Mouse (Mus musculus) heart, postnatal 0 days (tissue): ENCODE results near the gene Rab5if.

Experiments
- CTCF ChIP-seq: IDR thresholded peaks from 2 replicates; pipeline ENCODE4 v1.5.1; 2016; ENCODE audit warnings: antibody characterized with exemption, control low read depth, low read depth
- EP300 ChIP-seq: IDR thresholded peaks from 2 replicates; pipeline ENCODE4 v1.6.1; 2016; ENCODE audit warnings: antibody characterized with exemption, low read depth

DNA sequence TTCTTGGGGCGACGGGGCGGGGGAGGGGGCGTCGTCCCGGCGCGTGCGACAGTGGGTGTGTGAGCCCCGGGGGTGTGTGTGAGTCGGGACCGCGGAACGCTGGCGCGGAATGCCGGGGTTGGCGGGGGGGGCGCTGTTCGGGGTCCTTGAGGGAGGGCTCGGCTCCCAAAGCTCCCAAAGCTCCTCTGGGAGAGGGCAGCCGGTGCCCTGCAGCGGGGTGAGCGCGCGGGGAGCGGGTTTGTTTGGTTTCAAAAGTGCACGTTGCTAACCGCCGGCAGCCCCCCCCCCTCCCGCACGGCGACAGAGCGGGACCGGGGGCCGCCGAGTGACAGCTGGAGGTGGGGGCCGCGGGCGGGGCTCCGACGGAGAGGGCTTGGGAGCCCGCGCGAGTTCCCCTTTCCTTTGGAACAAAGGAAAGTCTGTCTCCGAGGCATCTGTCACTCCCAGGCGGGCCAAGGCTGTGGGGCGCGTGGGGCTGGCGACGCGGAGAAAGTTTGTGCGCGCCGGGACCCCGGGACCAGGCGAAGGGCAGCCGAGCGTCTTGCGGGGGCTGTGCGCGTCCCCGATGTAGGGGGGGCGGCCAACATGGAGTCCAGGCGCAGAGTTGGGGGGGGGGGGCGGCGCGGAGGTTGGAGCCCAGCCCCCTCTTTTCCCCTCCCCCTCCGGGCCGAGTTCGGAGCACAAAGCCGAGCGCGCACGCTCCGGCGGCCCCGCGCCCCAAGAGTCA is 22.5 kb upstream of the Rab5if start:
- TF ChIP-seq CTCF (no peak), EP300 (no peak; the same call in 1 of the 2 replicates)
